ENCODE assay signal across 9 mouse cellular contexts in genomic region chr12:112001223-112001622, GRCm38 (mm10). TPM values are rescaled to one million over a fixed set of nuclear protein-coding genes. Genes with fewer than 3 reads are reported as not detected.
DNase-seq lines count a peak whose midpoint lies in the region; ATAC-seq lines count a peak whose summit lies in the region.
"Had no signal": no experiment of that assay in that cellular context is flagged by ENCODE, and none has a peak within 500 bp of the region (broad histone marks: within the 10 kb centered on the region; RNA-seq: fewer than 3 reads in every experiment).

No protein-coding gene starts in this region.

- no peaks in the 10 kb centered on the region for H3K36me3 ChIP-seq in liver, embryonic 13.5 days
- no peaks in the 10 kb centered on the region for H3K36me3 ChIP-seq in neural tube, embryonic 13.5 days
- H3K36me3 ChIP-seq: stomach, embryonic 15.5 days had no signal

- ATAC-seq in liver, embryonic 13.5 days (ENCODE audit: low read depth): no peak
- peak; percentile 47; the same call in 1 of the 2 replicates for ATAC-seq in neural tube, embryonic 13.5 days (ENCODE audit: low read depth)

- H3K27ac ChIP-seq in liver, embryonic 13.5 days: no peak overlapping the region
- H3K27ac ChIP-seq in neural tube, embryonic 13.5 days (replicated peaks): no peak overlapping the region
- H3K27ac ChIP-seq: stomach, embryonic 15.5 days had no signal

- H3K4me2 ChIP-seq in liver, embryonic 13.5 days: no peak overlapping the region
- no peak overlapping the region for H3K4me2 ChIP-seq in neural tube, embryonic 13.5 days
- H3K4me2 ChIP-seq: stomach, embryonic 15.5 days had no signal

- WGBS in liver, embryonic 13.5 days (ENCODE audit: insufficient replicate concordance): 23% methylated on average over 8 of the region's 8 CpGs
- WGBS in neural tube, embryonic 13.5 days: 26% methylated on average over 8 of the region's 8 CpGs

- H3K9ac ChIP-seq in liver, embryonic 13.5 days: no peak overlapping the region
- no peak overlapping the region for H3K9ac ChIP-seq in neural tube, embryonic 13.5 days
- H3K9ac ChIP-seq: stomach, embryonic 15.5 days had no signal

- H3K4me3 ChIP-seq in liver, embryonic 13.5 days (replicated peaks): no peak overlapping the region
- H3K4me3 ChIP-seq in neural tube, embryonic 13.5 days: no peak overlapping the region
- H3K4me3 ChIP-seq: stomach, embryonic 15.5 days had no signal

- no peaks in the 10 kb centered on the region for H3K4me1 ChIP-seq in liver, embryonic 13.5 days (replicated peaks)
- no peaks in the 10 kb centered on the region for H3K4me1 ChIP-seq in neural tube, embryonic 13.5 days (replicated peaks)
- H3K4me1 ChIP-seq: stomach, embryonic 15.5 days had no signal

- H3K27me3 ChIP-seq in liver, embryonic 13.5 days: no peaks in the 10 kb centered on the region
- H3K27me3 ChIP-seq in neural tube, embryonic 13.5 days: no peaks in the 10 kb centered on the region
- H3K27me3 ChIP-seq: stomach, embryonic 15.5 days had no signal

- no peaks in the 10 kb centered on the region for H3K9me3 ChIP-seq in liver, embryonic 13.5 days (replicated peaks)
- H3K9me3 ChIP-seq in neural tube, embryonic 13.5 days: no peaks in the 10 kb centered on the region
- H3K9me3 ChIP-seq: stomach, embryonic 15.5 days had no signal

- peak; percentile 77 for DNase-seq in urinary bladder, postnatal 14 days (ENCODE audit: low spot score)
- DNase-seq in urinary bladder, postnatal 10 days (ENCODE audit: low spot score): no peak
- DNase-seq in cerebellum, adult 9-10 months: peak; percentile 74
- peak; percentile 68 to 72 for DNase-seq in frontal cortex, postnatal 25 days (ENCODE audit: low spot score in 2 of 2)
- DNase-seq in kidney, postnatal 14 days: peak; percentile 73
- DNase-seq in liver, embryonic 13.5 days: peak; percentile 33
- DNase-seq in thymus, postnatal 0 days (ENCODE audit: low spot score): peak; percentile 64

RNA-seq across cellular contexts. Expression of gene Rd3l, which starts 20.1 kb away (rescaled TPM):
- polyA plus RNA-seq in liver, embryonic 13.5 days (2015; fragmentation: Nextera tagmentation; extraction: Ambion mirVana): not detected in 2 replicates
- not detected in 2 replicates for polyA plus RNA-seq in neural tube, embryonic 13.5 days (2015; fragmentation: Nextera tagmentation; extraction: Ambion mirVana)
- polyA plus RNA-seq in thymus, postnatal 0 days (2015; fragmentation: Nextera tagmentation; extraction: Ambion mirVana): not detected in 2 replicates
- polyA plus RNA-seq: stomach, embryonic 15.5 days had no signal

RNA-seq across cellular contexts. Expression of gene Tdrd9, which starts 29.9 kb away (rescaled TPM):
- 0.05 TPM in 1 of 2 replicates, not detected in the other for polyA plus RNA-seq in liver, embryonic 13.5 days (2015; fragmentation: Nextera tagmentation; extraction: Ambion mirVana)
- 0.74 and 1.4 TPM in 2 replicates for polyA plus RNA-seq in neural tube, embryonic 13.5 days (2015; fragmentation: Nextera tagmentation; extraction: Ambion mirVana)
- polyA plus RNA-seq in thymus, postnatal 0 days (2015; fragmentation: Nextera tagmentation; extraction: Ambion mirVana): 0.12 and 0.16 TPM in 2 replicates

RNA-seq across cellular contexts. Expression of gene Atp5mpl, which starts 34.4 kb away (rescaled TPM):
- 591 and 627 TPM in 2 replicates for polyA plus RNA-seq in liver, embryonic 13.5 days (2015; fragmentation: Nextera tagmentation; extraction: Ambion mirVana)
- 737 and 818 TPM in 2 replicates for polyA plus RNA-seq in neural tube, embryonic 13.5 days (2015; fragmentation: Nextera tagmentation; extraction: Ambion mirVana)
- polyA plus RNA-seq in thymus, postnatal 0 days (2015; fragmentation: Nextera tagmentation; extraction: Ambion mirVana): 879 and 927 TPM in 2 replicates
